In genomic region chr9:8208855-8209254, GRCm38 (mm10) we compare ENCODE assay signal across 9 mouse cellular contexts.
DNase-seq lines count a peak whose midpoint lies in the region; ATAC-seq and TF ChIP-seq lines count a peak whose summit lies in the region.
"Had no signal": no experiment of that assay in that cellular context is flagged by ENCODE, and none has a peak within 500 bp of the region (broad histone marks: within the 10 kb centered on the region; RNA-seq: fewer than 3 reads in every experiment).

No protein-coding gene starts in this region.

- TF ChIP-seq CTCF in cortical plate, adult 2 months (IDR thresholded peaks at IDR 0.05; ENCODE audit: extremely low read depth, insufficient read depth, low read length) = peak; percentile 54; the same call in 1 of the 2 replicates

- no peaks in the 10 kb centered on the region for H3K27me3 ChIP-seq in hindbrain, embryonic 12.5 days
- H3K27me3 ChIP-seq in midbrain, embryonic 12.5 days = no peaks in the 10 kb centered on the region

- H3K36me3 ChIP-seq in hindbrain, embryonic 12.5 days = no peaks in the 10 kb centered on the region
- no peaks in the 10 kb centered on the region for H3K36me3 ChIP-seq in midbrain, embryonic 12.5 days

- no peak overlapping the region for H3K27ac ChIP-seq in cortical plate, adult 2 months (ENCODE audit: insufficient read depth, low read length)
- no peak overlapping the region for H3K27ac ChIP-seq in hindbrain, embryonic 12.5 days
- H3K27ac ChIP-seq in midbrain, embryonic 12.5 days (replicated peaks) = no peak overlapping the region

- TF ChIP-seq POLR2A in cortical plate, adult 2 months (IDR thresholded peaks at IDR 0.05; ENCODE audit: extremely low read depth, insufficient read depth, low read length) = no peak

- no peak overlapping the region for H3K4me3 ChIP-seq in cortical plate, adult 2 months (ENCODE audit: insufficient read depth, low read length)
- H3K4me3 ChIP-seq in hindbrain, embryonic 12.5 days = no peak overlapping the region
- no peak overlapping the region for H3K4me3 ChIP-seq in midbrain, embryonic 12.5 days
- H3K4me3 ChIP-seq: erythroblast, embryonic 14.5 days had no signal

- no peaks in the 10 kb centered on the region for H3K4me1 ChIP-seq in cortical plate, adult 2 months (ENCODE audit: control insufficient read depth, insufficient read depth, low read length)
- H3K4me1 ChIP-seq in hindbrain, embryonic 12.5 days = no peaks in the 10 kb centered on the region
- H3K4me1 ChIP-seq in midbrain, embryonic 12.5 days = no peaks in the 10 kb centered on the region

- peak; percentile 8 for DNase-seq in cerebellum, adult 9-10 months
- no peak for DNase-seq in cerebellum, adult 11-12 months
- peak; percentile 5 for DNase-seq in A20 (ENCODE audit: low read depth, low spot score)
- DNase-seq in layer of hippocampus, adult 9-10 months (ENCODE audit: low spot score) = peak; percentile 53
- no peak for DNase-seq in testis, postnatal 14 days (ENCODE audit: low spot score)

- ATAC-seq in hindbrain, embryonic 12.5 days (ENCODE audit: low FRiP score) = 0 out of 2 replicates have a peak, but pooled peaks have one; percentile 64
- peak; percentile 75 for ATAC-seq in midbrain, embryonic 12.5 days (ENCODE audit: low FRiP score, low read depth)

- no peak overlapping the region for H3K4me2 ChIP-seq in hindbrain, embryonic 12.5 days (replicated peaks)
- no peak overlapping the region for H3K4me2 ChIP-seq in midbrain, embryonic 12.5 days (replicated peaks)

- no peaks in the 10 kb centered on the region for H3K9me3 ChIP-seq in hindbrain, embryonic 12.5 days (replicated peaks)
- H3K9me3 ChIP-seq in midbrain, embryonic 12.5 days = no peaks in the 10 kb centered on the region

- H3K9ac ChIP-seq in hindbrain, embryonic 12.5 days = no peak overlapping the region
- H3K9ac ChIP-seq in midbrain, embryonic 12.5 days (replicated peaks) = no peak overlapping the region

Comparison
In these comparisons a context has a peak if more than half of its experiments do, and no peak if none do; other contexts are left out.
1. DNase-seq: peak in cerebellum, adult 9-10 months (single experiment), A20 (single experiment) and layer of hippocampus, adult 9-10 months (single experiment); none in cerebellum, adult 11-12 months (single experiment) and testis, postnatal 14 days (single experiment).